ENCODE assay signal across 8 mouse cellular contexts in the genomic region with DNA sequence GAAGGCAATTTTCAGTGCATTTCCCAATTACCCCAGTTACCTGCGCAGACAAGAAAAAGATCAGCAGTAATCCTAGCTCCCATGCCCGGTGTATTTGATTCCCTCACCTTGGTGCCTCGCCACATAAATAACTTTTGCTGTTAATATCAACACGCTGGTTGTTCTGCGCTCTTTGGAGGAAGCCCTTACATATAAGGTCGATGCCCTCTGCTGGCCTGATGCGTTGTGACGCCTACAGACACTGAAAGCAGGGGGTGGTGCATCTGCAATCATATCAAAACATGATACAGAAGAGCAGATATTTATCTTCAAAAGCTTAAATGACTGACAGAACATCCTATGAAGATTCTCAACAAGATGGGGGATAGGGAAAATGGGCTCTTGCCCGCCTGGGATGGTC.
A peak's percentile ranks its signal among the peaks of the same experiment; 100 is the strongest.
DNase-seq lines count a peak whose midpoint lies in the region; ATAC-seq lines count a peak whose summit lies in the region.

No protein-coding gene starts in this region.

- H3K27ac ChIP-seq in hindbrain, embryonic 15.5 days (replicated peaks) = no peak overlapping the region
- no peak overlapping the region for H3K27ac ChIP-seq in neural tube, embryonic 14.5 days (ENCODE audit: low read depth, low read length)

- no peaks in the 10 kb centered on the region for H3K4me1 ChIP-seq in hindbrain, embryonic 15.5 days (replicated peaks)
- H3K4me1 ChIP-seq in neural tube, embryonic 14.5 days (ENCODE audit: control insufficient read depth, insufficient read depth, low read length) = no peaks in the 10 kb centered on the region

- H3K36me3 ChIP-seq in hindbrain, embryonic 15.5 days = peaks cover 15% of the 10 kb centered on the region; the same call in 1 of the 2 replicates
- H3K36me3 ChIP-seq in neural tube, embryonic 14.5 days (ENCODE audit: control insufficient read depth, insufficient read depth, low read length) = no peaks in the 10 kb centered on the region; the same call in 1 of the 2 replicates

- H3K27me3 ChIP-seq in hindbrain, embryonic 15.5 days = no peaks in the 10 kb centered on the region
- H3K27me3 ChIP-seq in neural tube, embryonic 14.5 days (ENCODE audit: control insufficient read depth, insufficient read depth, low read length) = no peaks in the 10 kb centered on the region

- no peak overlapping the region for H3K4me2 ChIP-seq in hindbrain, embryonic 15.5 days
- no peak overlapping the region for H3K4me2 ChIP-seq in neural tube, embryonic 14.5 days (ENCODE audit: low read depth, low read length)

- intact Hi-C loops in gastrocnemius, postnatal 14 days (cut with DNase I; ENCODE audit: low total_unique reads) = loop anchor here (10.0 kb wide), 1 partner anchor 112 kb away; no protein-coding TSS in a partner anchor
- intact Hi-C loops in gastrocnemius, postnatal 36 days (cut with DNase I) = no loop called here

- ATAC-seq in hindbrain, embryonic 15.5 days (ENCODE audit: low FRiP score, low read depth) = peak; percentile 56; the same call in 1 of the 2 replicates
- ATAC-seq in neural tube, embryonic 14.5 days (ENCODE audit: low read depth) = peak; percentile 55; the same call in 1 of the 2 replicates
- ATAC-seq in activated CD4-positive, CD25-positive, alpha-beta regulatory T cell, adult 4 months = no peak

- H3K4me3 ChIP-seq in hindbrain, embryonic 15.5 days = no peak overlapping the region
- no peak overlapping the region for H3K4me3 ChIP-seq in neural tube, embryonic 14.5 days (ENCODE audit: low read depth, low read length)

- DNase-seq in gastrocnemius, postnatal 14 days = peak; percentile 41
- no peak for DNase-seq in gastrocnemius, postnatal 36 days
- peak; percentile 18 for DNase-seq in urinary bladder, postnatal 25 days (ENCODE audit: low spot score)
- DNase-seq in urinary bladder, adult 2 months (ENCODE audit: low spot score) = no peak
- DNase-seq in spleen, adult 12 weeks (ENCODE audit: low spot score) = no peak

- 49% methylated on average over 9 of the region's 9 CpGs for WGBS in hindbrain, embryonic 15.5 days
- 49% methylated on average over 9 of the region's 9 CpGs for WGBS in neural tube, embryonic 14.5 days

- H3K9ac ChIP-seq in hindbrain, embryonic 15.5 days = no peak overlapping the region
- H3K9ac ChIP-seq in neural tube, embryonic 14.5 days (replicated peaks; ENCODE audit: low read depth, low read length) = no peak overlapping the region

- H3K9me3 ChIP-seq in hindbrain, embryonic 15.5 days = no peaks in the 10 kb centered on the region
- H3K9me3 ChIP-seq in neural tube, embryonic 14.5 days (ENCODE audit: control insufficient read depth, low read length) = no peaks in the 10 kb centered on the region

Comparison
In these comparisons a context has a peak if more than half of its experiments do, and no peak if none do; other contexts are left out.
1. DNase-seq: peak in gastrocnemius, postnatal 14 days (single experiment) and urinary bladder, postnatal 25 days (single experiment); none in gastrocnemius, postnatal 36 days (0 of 2), urinary bladder, adult 2 months (single experiment) and spleen, adult 12 weeks (single experiment).